Mouse (Mus musculus) stomach, embryonic 15.5 days (tissue): ENCODE measurements around the gene Wif1. TPM values are rescaled to one million over a fixed set of nuclear protein-coding genes. Genes with fewer than 3 reads are reported as not detected.
A peak's percentile ranks its signal among the peaks of the same experiment; 100 is the strongest.

Source experiments
- ATAC-seq: fragments of 200-750 bp; cut with Nextera tagmentation; 2 replicates; pipeline ENCODE4 v1.8.0; 2017; ENCODE audit warnings: low read depth, moderate number of reproducible peaks, moderate TSS enrichment; ENCODE audit not compliant: insufficient read depth, low FRiP score
- H3K27ac ChIP-seq: fragments of 300-500 bp; sonication (generic); 2 replicates; pipeline ENCODE4 v1.5.1; 2015; ENCODE audit warnings: mild to moderate bottlenecking, inconsistent platforms
- H3K27me3 ChIP-seq: fragments of 300-500 bp; sonication (generic); replicated peaks from 2 replicates; pipeline ENCODE4 v1.6.1; 2015; ENCODE audit warnings: inconsistent platforms
- H3K36me3 ChIP-seq: fragments of 300-500 bp; sonication (generic); 2 replicates; pipeline ENCODE4 v1.6.1; 2015; ENCODE audit warnings: inconsistent platforms
- H3K4me1 ChIP-seq: fragments of 300-500 bp; sonication (generic); 2 replicates; pipeline ENCODE4 v1.6.1; 2015; ENCODE audit warnings: inconsistent platforms
- H3K4me2 ChIP-seq: fragments of 300-500 bp; sonication (generic); 2 replicates; pipeline ENCODE4 v1.6.1; 2015; ENCODE audit warnings: mild to moderate bottlenecking, inconsistent platforms
- H3K4me3 ChIP-seq: fragments of 300-500 bp; sonication (generic); replicated peaks from 2 replicates; pipeline ENCODE4 v1.5.1; 2015; ENCODE audit warnings: inconsistent platforms
- H3K9ac ChIP-seq: fragments of 300-500 bp; sonication (generic); 2 replicates; pipeline ENCODE4 v1.6.1; 2015; ENCODE audit warnings: inconsistent platforms
- H3K9me3 ChIP-seq: fragments of 300-500 bp; sonication (generic); 2 replicates; pipeline ENCODE4 v1.6.1; 2016; ENCODE audit warnings: inconsistent platforms
- WGBS: fragments of 180-500 bp; shearing (Covaris S2); methylation state at CpG from one replicate; pipeline ENCODE4 v1.1.7; 2015; 5-methylcytosine and 5-hydroxymethylcytosine counted together
- polyA plus RNA-seq: library from polyadenylated mRNA; unstranded; fragments of >200 nt; fragmentation: Nextera tagmentation; extraction: Ambion mirVana; gene quantifications from 2 replicates; pipeline ENCODE4 v1.2.1, GENCODE M21; 2015

Wif1 gene
- polyA plus RNA-seq, 1 experiment from 2014 or later = 1.7 TPM

- WGBS = 58% methylated on average over 10 of the region's 10 CpGs
- ATAC-seq = no peak
- Histone ChIP-seq H3K9me3 (no peaks in the 10 kb centered on the region), H3K27me3 (no peaks in the 10 kb centered on the region), H3K4me3 (no peak overlapping the region), H3K9ac (no peak overlapping the region), H3K36me3 (no peaks in the 10 kb centered on the region), H3K27ac (no peak overlapping the region), H3K4me1 (no peaks in the 10 kb centered on the region), H3K4me2 (no peak overlapping the region)
Observed at GRCm38 (mm10) chr10:121083512-121083911, 49.8 kb downstream of the Wif1 start.

GRCm38 (mm10) chr10:121088679-121089078 is 54.9 kb downstream of the Wif1 start:
- Histone ChIP-seq H3K27me3 (no peaks in the 10 kb centered on the region), H3K9me3 (no peaks in the 10 kb centered on the region), H3K27ac (no peak overlapping the region), H3K4me1 (peaks cover 2% of the 10 kb centered on the region; the same call in 1 of the 2 replicates), H3K36me3 (no peaks in the 10 kb centered on the region), H3K4me2 (no peak overlapping the region), H3K9ac (no peak overlapping the region), H3K4me3 (no peak overlapping the region)
- WGBS = 61% methylated on average over 5 of the region's 5 CpGs
- ATAC-seq = no peak

- Histone ChIP-seq H3K27me3 (no peaks in the 10 kb centered on the region), H3K9me3 (no peaks in the 10 kb centered on the region), H3K4me2 (peak overlapping the region; percentile 32), H3K4me3 (no peak overlapping the region), H3K9ac (no peak overlapping the region), H3K36me3 (no peaks in the 10 kb centered on the region), H3K27ac (no peak overlapping the region), H3K4me1 (peaks cover 2% of the 10 kb centered on the region; the same call in 1 of the 2 replicates)
- WGBS = 3% methylated on average over 6 of the region's 6 CpGs
- no peak for ATAC-seq
Observed at GRCm38 (mm10) chr10:121089312-121089711, 55.6 kb downstream of the Wif1 start.

- H3K4me3 ChIP-seq = no peak overlapping the region
- 21% methylated on average over 8 of the region's 8 CpGs for WGBS
- no peak for ATAC-seq
- no peaks in the 10 kb centered on the region for H3K27me3 ChIP-seq
- H3K4me1 ChIP-seq = peaks cover 2% of the 10 kb centered on the region; the same call in 1 of the 2 replicates
- no peaks in the 10 kb centered on the region for H3K9me3 ChIP-seq
- no peak overlapping the region for H3K27ac ChIP-seq
- no peak overlapping the region for H3K9ac ChIP-seq
- no peaks in the 10 kb centered on the region for H3K36me3 ChIP-seq
- peak overlapping the region; percentile 32 for H3K4me2 ChIP-seq
Observed at GRCm38 (mm10) chr10:121090006-121090405, 56.2 kb downstream of the Wif1 start.

- Histone ChIP-seq H3K4me2 (0 out of 2 replicates have a peak overlapping the region, but pooled peaks have one; percentile 1), H3K4me1 (no peaks in the 10 kb centered on the region), H3K27ac (no peak overlapping the region), H3K4me3 (no peak overlapping the region), H3K9me3 (no peaks in the 10 kb centered on the region), H3K9ac (no peak overlapping the region), H3K27me3 (0 out of 2 replicates have a peak, but pooled peaks cover 3% of the 10 kb centered on the region), H3K36me3 (no peaks in the 10 kb centered on the region)
- 34% methylated on average over 12 of the region's 12 CpGs for WGBS
- no peak; the same call in 1 of the 2 replicates for ATAC-seq
Observed at GRCm38 (mm10) chr10:121095948-121096347, 62.2 kb downstream of the Wif1 start.

GRCm38 (mm10) chr10:121098263-121098662 is 64.5 kb downstream of the Wif1 start:
- Histone ChIP-seq H3K4me2 (no peak overlapping the region), H3K9me3 (no peaks in the 10 kb centered on the region), H3K27me3 (0 out of 2 replicates have a peak, but pooled peaks cover 3% of the 10 kb centered on the region), H3K4me1 (no peaks in the 10 kb centered on the region), H3K36me3 (no peaks in the 10 kb centered on the region), H3K9ac (no peak overlapping the region), H3K27ac (no peak overlapping the region), H3K4me3 (no peak overlapping the region)
- WGBS = 69% methylated on average over 12 of the region's 12 CpGs
- no peak for ATAC-seq

- ATAC-seq = no peak
- Histone ChIP-seq H3K27ac (no peak overlapping the region), H3K9ac (no peak overlapping the region), H3K4me3 (no peak overlapping the region), H3K27me3 (0 out of 2 replicates have a peak, but pooled peaks cover 3% of the 10 kb centered on the region), H3K4me2 (no peak overlapping the region), H3K9me3 (no peaks in the 10 kb centered on the region), H3K4me1 (no peaks in the 10 kb centered on the region), H3K36me3 (no peaks in the 10 kb centered on the region)
- 54% methylated on average over 11 of the region's 11 CpGs for WGBS
Observed at GRCm38 (mm10) chr10:121099658-121100057, 65.9 kb downstream of the Wif1 start.

- Histone ChIP-seq H3K4me2 (no peak overlapping the region), H3K4me1 (no peaks in the 10 kb centered on the region), H3K27ac (no peak overlapping the region), H3K9ac (no peak overlapping the region), H3K36me3 (no peaks in the 10 kb centered on the region), H3K4me3 (no peak overlapping the region), H3K9me3 (no peaks in the 10 kb centered on the region), H3K27me3 (no peaks in the 10 kb centered on the region)
- no peak for ATAC-seq
Observed at GRCm38 (mm10) chr10:121116115-121116514, 82.4 kb downstream of the Wif1 start.

GRCm38 (mm10) chr10:121116636-121117035 is 82.9 kb downstream of the Wif1 start:
- H3K9ac ChIP-seq = no peak overlapping the region
- no peaks in the 10 kb centered on the region for H3K9me3 ChIP-seq
- ATAC-seq = no peak
- H3K27me3 ChIP-seq = no peaks in the 10 kb centered on the region
- no peaks in the 10 kb centered on the region for H3K4me1 ChIP-seq
- H3K4me2 ChIP-seq = no peak overlapping the region
- no peaks in the 10 kb centered on the region for H3K36me3 ChIP-seq
- H3K4me3 ChIP-seq = no peak overlapping the region
- no peak overlapping the region for H3K27ac ChIP-seq
- 70% methylated on average over 4 of the region's 4 CpGs for WGBS

GRCm38 (mm10) chr10:121120751-121121150 is 87.0 kb downstream of the Wif1 start:
- H3K9me3 ChIP-seq = no peaks in the 10 kb centered on the region
- no peak for ATAC-seq
- H3K27me3 ChIP-seq = no peaks in the 10 kb centered on the region
- no peak overlapping the region for H3K4me3 ChIP-seq
- WGBS = 78% methylated on average over 6 of the region's 6 CpGs
- no peak overlapping the region for H3K27ac ChIP-seq
- no peaks in the 10 kb centered on the region for H3K4me1 ChIP-seq
- no peak overlapping the region for H3K4me2 ChIP-seq
- no peak overlapping the region for H3K9ac ChIP-seq
- H3K36me3 ChIP-seq = no peaks in the 10 kb centered on the region

GRCm38 (mm10) chr10:121124481-121124880 is 90.7 kb downstream of the Wif1 start:
- no peak overlapping the region for H3K4me3 ChIP-seq
- WGBS = 90% methylated on average over 16 of the region's 16 CpGs

GRCm38 (mm10) chr10:121129000-121129925 is 95.5 kb downstream of the Wif1 start:
- Histone ChIP-seq H3K27ac (no peak overlapping the region), H3K9me3 (no peaks in the 10 kb centered on the region), H3K27me3 (no peaks in the 10 kb centered on the region), H3K9ac (no peak overlapping the region), H3K4me1 (no peaks in the 10 kb centered on the region), H3K4me3 (no peak overlapping the region), H3K4me2 (no peak overlapping the region), H3K36me3 (no peaks in the 10 kb centered on the region)
- no peak for ATAC-seq
- WGBS = 57% methylated on average over 20 of the region's 20 CpGs

More at GRCm38 (mm10) chr10:121124481-121124880, 90.7 kb downstream of the Wif1 start:
- H3K36me3 ChIP-seq = no peaks in the 10 kb centered on the region
- no peaks in the 10 kb centered on the region for H3K4me1 ChIP-seq
- H3K9me3 ChIP-seq = no peaks in the 10 kb centered on the region
- no peaks in the 10 kb centered on the region for H3K27me3 ChIP-seq
- no peak overlapping the region for H3K4me2 ChIP-seq
- no peak for ATAC-seq
- H3K27ac ChIP-seq = no peak overlapping the region
- no peak overlapping the region for H3K9ac ChIP-seq
